Mouse (Mus musculus) urinary bladder, postnatal 25 days (tissue): ENCODE measurements around the gene Sall4.

ENCODE experiments used
- DNase-seq: peaks from one replicate; pipeline ENCODE4 v3.0.0; 2022; ENCODE audit warnings: low spot score

Sall4 gene

GRCm38 (mm10) chr2:168767582-168767981 is at the start of gene Sall4:
TSS of gene Sall4 (minus strand) at chr2:168767943.
- DNase-seq: no peak

DNA sequence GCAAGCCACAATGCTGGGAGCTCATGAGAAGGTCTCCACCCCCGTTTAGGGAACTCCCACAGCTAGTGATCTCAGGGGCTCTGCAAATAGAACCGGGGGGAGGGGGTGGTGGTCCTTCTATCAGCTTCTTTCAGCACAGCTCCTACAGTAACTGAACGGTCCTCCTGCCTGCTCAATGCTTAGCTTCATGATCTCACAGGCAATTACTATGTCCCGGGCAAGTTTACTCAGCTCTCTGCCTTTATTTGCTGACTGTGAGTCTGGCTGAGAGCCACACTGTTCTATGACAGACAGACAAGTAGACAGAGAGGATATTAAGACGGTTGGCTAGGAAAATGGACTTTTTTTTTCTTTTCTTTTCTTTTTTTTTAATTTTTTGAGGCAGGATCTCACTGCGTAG is 45.5 kb upstream of the Sall4 start:
- DNase-seq: no peak

- no peak for DNase-seq
These were observed 42.2 kb upstream of the Sall4 start for GRCm38 (mm10) chr2:168809895-168810294.

GRCm38 (mm10) chr2:168807681-168808080 is 39.9 kb upstream of the Sall4 start:
- DNase-seq: no peak

GRCm38 (mm10) chr2:168803849-168804248 is 36.1 kb upstream of the Sall4 start:
- no peak for DNase-seq

DNA sequence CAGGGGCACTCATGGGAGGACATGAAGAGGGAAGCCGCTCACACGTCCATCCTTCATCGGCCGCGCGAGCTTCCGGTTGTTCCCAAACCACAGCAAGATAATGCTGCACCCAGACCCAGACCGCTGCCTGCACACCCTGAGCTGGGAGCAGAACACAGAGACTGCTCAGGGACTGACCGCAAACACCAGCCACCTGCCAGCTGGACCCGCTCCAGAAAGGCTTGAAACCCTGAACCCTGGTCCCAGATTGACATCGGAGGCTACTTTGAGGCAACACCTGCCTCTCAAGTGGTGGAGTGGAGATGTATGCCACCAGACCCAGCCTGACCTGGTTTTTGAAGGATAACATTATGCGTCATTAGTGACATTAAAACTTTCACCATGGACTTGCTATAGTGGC is 31.6 kb upstream of the Sall4 start:
- DNase-seq: no peak

DNA sequence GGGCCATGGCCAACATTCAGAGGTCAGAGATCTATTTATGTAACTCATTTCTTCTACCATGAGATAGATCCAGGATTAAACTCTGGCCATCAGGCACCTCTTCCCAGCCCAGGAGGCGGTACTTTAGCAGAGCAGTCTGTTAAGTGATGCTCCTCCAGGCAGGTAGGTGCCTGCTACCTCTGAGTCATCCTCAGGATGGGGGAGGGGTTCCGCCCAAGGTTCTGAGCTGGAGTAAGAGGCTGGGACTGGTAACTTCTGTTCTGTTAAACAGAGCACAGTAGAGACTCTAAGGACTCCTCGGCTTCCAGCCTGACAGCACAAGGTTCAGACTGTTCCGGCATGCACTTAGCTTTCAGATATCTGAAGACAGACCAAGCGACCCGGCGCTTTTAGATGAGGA is 31.2 kb upstream of the Sall4 start:
- DNase-seq: no peak

DNA sequence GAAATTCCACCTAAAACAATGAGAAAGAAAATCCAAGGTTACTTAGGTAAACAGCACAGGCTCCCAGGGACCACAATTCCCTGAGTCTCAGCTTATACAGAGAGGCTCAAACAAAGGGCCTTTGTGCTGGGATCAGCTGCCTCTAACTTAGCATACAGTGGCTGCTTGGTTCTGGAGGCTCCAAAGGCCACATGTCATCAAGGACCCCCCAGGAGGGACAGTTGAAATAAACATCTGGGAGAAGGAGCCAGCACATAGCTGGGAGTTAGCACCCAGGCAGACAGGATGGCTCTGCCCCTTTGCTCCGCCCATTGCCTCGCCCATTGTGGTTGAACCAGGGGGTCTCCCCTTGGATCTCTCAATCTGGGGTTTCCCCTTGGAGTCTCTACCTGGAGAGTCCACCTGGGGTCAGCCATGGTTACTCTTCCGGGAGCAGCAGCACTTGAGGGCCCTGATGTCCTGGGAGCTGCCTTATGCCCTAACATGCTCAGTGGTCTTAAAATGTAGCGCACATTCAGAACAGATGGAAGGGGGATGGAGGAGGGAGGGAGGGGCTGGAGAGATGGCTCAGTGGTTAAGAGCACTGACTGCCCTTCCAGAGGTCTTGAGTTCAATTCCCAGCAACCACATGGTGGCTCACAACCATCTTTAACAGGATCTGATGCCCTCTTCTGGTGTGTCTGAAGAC is 23.5 kb upstream of the Sall4 start:
- no peak for DNase-seq

GRCm38 (mm10) chr2:168786174-168786573 is 18.4 kb upstream of the Sall4 start:
- DNase-seq: no peak

DNA sequence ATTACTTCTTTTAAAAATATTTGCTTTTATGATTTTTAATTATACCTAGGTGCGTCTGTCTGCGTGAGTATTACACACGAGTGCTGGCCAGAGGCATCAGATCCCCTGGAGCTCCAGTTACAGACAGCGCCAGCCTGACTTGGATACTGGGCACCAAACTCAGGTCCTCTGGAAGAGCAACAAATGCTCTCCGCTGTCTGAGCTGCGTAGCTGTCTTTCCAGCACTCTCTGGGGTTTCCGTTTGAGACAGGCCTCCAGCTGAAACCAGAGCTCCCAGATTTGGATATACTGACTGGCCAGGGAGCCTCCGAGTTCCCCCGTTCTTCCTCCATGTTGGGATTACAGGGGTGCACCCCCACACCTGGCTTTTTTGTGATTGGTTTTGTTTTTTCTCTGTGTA is 12.9 kb upstream of the Sall4 start:
- no peak for DNase-seq

DNA sequence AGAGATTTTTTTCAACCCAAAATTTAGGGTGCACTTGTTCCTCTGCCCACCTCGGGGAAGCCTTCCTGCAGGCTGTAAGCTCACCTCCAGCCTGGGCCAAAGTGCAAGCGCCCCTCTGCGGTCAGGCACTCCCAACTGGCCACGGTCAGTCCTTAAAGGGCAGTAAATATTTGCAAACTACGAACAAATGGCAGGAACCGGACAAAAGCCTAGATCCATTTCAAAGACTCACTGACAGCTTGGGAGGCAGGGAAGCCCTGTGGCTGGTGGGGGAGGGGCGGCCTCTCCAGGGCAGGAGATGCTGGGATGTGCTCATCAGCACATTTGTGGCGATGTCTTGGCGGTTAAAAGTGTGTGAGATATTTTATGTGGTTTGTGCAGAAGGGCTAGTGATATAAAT is 12.3 kb upstream of the Sall4 start:
- no peak for DNase-seq

DNA sequence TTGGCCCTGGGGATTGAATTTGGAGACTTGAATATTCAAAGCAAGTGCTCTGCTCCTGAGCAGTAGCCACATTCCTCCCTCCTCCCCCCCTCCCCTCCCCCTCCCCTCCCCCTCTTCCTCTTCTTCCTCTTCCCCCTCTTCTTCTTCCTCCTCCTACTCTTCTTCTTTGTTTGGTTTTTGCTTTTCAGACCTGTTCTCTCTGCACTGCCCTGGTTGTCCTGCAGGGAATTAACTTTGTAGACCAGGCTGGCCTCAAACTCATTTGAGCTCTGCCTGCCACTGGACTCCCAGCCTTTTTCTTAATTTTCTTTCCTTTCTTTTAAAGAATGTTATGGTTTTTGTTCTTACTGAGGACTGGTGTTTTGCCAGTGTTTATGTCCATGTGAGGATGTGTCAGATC is 9.7 kb upstream of the Sall4 start:
- no peak for DNase-seq

- no peak for DNase-seq
These were observed 8.5 kb upstream of the Sall4 start for GRCm38 (mm10) chr2:168776238-168776637.

- no peak for DNase-seq
These were observed 1.5 kb upstream of the Sall4 start for GRCm38 (mm10) chr2:168769259-168769658.

GRCm38 (mm10) chr2:168766538-168767361 is 993 bp downstream of the Sall4 start:
- DNase-seq: no peak

DNA sequence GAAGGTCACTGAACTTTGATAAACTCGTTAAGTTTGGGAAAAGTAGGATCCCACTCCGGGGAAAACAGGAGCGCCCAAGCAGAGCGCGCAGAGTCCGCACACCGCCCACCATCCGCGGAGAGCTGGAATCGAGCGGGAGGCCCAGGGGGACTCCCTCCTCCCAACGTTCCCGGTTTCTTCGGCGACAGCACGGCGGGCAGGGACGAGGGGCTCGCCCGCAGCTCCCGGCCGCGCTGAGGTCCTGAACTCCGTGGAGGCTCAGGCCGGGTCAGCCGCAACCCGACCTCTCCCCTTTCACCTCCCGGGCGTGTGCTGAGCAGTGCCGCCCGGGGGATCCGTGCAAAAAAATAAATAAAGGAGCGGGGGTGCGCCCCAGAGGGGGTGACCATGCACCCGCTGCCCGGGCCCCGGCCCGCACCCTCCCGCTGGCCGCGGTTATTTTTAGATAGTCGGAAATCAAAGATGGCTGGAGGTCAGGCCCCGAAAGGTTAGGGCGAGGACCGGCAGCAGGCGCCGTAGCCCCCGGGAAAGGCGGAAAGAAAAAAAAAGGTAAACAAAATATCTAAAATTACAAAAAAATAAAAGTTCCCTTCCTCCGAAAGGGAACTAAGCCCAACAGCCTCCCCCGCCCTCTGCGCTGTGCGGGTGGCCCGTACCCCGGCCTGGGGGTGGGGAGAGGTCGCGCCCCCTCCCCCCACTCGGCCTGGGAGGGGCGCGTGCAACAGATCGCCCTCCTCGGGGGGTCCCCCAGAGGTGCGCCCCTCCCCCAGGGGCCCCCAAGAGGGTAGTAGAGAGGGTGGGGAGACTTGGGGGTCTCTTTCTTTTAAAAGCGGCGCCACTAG is 1.8 kb downstream of the Sall4 start:
- DNase-seq: no peak

DNA sequence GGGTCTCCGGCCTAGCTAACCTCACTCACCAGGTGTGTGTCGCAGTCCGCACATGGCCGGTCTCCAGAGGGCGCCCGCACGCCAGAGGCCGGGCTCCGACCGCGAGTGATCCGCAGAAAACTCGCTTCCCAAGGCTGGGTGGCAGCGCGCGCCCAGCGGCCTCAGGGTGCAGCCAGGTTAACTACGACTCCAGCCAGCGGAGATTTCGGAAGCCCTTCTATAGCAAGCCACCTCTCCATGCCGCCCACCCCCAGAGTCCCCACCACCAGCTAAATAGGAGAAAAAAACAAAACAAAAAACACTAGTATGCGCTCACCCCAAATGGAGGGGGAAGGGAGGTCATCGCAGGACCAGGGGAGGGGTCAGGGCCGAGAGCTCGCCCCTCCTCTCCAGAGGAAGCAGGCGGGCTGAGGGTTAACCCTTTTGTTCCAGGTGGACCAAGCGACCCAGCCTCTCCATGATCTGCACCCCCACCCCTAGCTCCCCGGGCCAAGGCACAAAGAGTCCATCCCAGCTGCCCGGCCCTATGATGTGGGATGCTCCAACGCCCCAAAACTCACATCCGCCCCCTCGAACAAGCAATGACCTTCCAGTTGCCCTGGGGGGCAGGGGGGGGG is 2.6 kb downstream of the Sall4 start:
- peak; percentile 46 for DNase-seq

DNA sequence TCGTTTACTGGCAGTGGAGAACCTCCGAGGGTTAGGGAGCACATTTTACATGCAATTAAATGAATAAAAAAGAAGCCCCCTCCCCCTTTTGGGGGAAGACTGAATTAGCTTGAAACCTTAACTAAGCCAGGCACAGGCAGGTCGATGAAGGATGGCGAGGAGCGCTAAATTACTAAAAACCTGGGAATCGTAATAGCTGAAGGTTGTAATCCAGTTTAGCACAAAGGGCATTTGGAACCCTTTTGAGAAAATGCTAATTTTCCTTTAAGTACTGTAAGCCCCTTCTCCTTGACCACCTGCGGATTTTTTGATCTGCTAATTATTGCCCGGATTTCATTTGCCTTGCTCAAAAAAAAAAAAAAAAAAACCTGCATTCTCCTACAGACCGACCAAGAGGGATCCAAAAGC is 3.3 kb downstream of the Sall4 start:
- no peak for DNase-seq

DNA sequence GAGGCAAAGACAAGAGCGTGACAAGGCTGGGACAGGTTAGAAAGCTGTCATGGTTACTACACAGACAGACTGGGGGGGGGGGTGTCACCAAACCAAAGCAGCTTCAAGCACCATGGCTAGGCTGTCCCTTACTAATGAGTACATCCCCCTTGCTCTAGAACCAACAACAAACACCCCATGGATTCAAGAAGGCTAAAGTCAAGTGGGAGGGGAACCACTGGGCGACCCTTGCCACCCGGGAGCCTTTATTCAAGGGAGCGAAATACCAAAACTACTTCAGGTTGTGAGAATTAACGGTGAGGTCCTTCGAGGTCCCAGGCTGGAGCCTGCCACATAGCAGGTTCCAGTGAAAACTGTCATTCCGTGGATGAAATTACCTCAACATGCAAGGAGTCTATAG is 4.0 kb downstream of the Sall4 start:
- no peak for DNase-seq

DNA sequence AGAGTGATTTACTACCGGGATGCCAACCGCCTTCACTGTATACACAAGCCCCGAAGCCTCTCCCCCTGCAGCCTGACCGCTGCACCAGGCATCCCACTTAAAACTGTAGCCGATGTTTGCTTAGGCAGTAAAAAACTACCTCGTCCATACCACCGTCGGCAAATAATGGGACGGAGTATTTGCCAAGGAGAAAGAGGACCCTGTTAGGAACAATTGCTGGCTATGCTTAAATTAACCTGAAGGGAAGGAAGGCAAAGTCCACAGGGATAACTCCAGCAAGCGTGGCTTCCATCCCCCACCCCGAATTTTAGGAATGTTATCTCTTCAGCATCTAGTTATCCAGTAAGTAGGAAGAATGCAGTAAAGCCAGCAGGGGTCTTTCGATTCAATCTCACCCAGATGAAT is 5.3 kb downstream of the Sall4 start:
- DNase-seq: no peak

GRCm38 (mm10) chr2:168761954-168762353 is 5.8 kb downstream of the Sall4 start:
- DNase-seq: no peak

DNA sequence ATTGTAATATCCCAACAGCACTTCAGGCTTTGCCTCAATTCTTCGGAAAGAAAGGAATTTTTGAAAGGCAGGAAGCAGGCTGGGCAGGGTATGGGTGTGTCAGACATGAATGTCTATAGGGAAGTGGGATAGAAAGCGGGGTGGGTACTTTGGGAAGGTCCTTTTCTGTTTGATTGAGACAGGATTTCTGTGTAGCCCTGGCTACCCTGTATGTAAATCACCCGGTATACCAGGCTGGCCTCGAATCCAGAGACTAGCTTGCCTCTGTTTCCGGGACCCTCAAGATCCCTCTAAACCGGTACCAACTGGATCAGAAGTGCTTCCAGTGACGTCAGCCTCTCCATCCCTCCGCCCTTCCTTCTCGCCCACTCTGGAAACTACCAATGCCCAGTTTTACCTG is 6.6 kb downstream of the Sall4 start:
- DNase-seq: no peak
